Mouse (Mus musculus) gastrocnemius, postnatal 14 days (tissue): ENCODE results near the gene Adcy5. TPM values are rescaled to one million over a fixed set of nuclear protein-coding genes. Genes with fewer than 3 reads are reported as not detected.
A peak's percentile ranks its signal among the peaks of the same experiment; 100 is the strongest.

ENCODE experiments used
- DNase-seq: peaks from one replicate; pipeline ENCODE4 v3.0.0; 2021; ENCODE audit warnings: mixed read lengths
- intact Hi-C: fragments of 180-260 bp; cut with DNase I; formaldehyde crosslinking; loops from one replicate; pipeline ENCODE4 v1.15.1; 2025; ENCODE audit warnings: low total_unique reads
- long read RNA-seq, 2 experiments: library from polyadenylated mRNA; stranded (forward); transcript quantifications; one replicate each; pipeline ENCODE4 v2.0.0; 2021
- total RNA-seq, 2 experiments: library from RNA; stranded (reverse); gene quantifications; 2 replicates each; pipeline ENCODE4 v1.2.3; 2021

Gene Adcy5
- 1 to 10 TPM; 2.1 to 2.4 TPM for total RNA-seq
- long read RNA-seq, experiment 1, full-length matches to known transcripts = 1 of 3 reads
- long read RNA-seq, experiment 1, partial matches to known transcripts = 1 of 3 reads
- long read RNA-seq, experiment 1, other reads (novel, unspliced or antisense) = 1 of 3 reads
- long read RNA-seq, experiment 2, full-length matches to known transcripts = 3 of 3 reads
- long read RNA-seq, experiment 2, partial matches to known transcripts = 0 of 3 reads
- long read RNA-seq, experiment 2, other reads (novel, unspliced or antisense) = 0 of 3 reads

- DNase-seq = peak; percentile 32
- intact Hi-C loops = loop anchor here (5.0 kb wide), 1 partner anchor 43 kb away; no protein-coding TSS in a partner anchor
Measured at GRCm38 (mm10) chr16:35154641-35155390, at the start of gene Adcy5. Adcy5 (plus strand) TSS chr16:35154877.

GRCm38 (mm10) chr16:35107985-35108384, 46.7 kb upstream of the Adcy5 start:
- DNase-seq = no peak
- intact Hi-C loops = no loop called here

- no peak for DNase-seq
- intact Hi-C loops = no loop called here
Measured at GRCm38 (mm10) chr16:35109156-35109555, 45.5 kb upstream of the Adcy5 start.

- intact Hi-C loops = loop anchor here (2.0 to 5.0 kb wide), 2 partner anchors 48 to 161 kb away; no protein-coding TSS in a partner anchor
- DNase-seq = no peak
Measured at GRCm38 (mm10) chr16:35109656-35110291, 44.9 kb upstream of the Adcy5 start.

GRCm38 (mm10) chr16:35110410-35111142, 44.1 kb upstream of the Adcy5 start:
- DNase-seq = peak; percentile 83
- intact Hi-C loops = loop anchor here (2.0 to 5.0 kb wide), 2 partner anchors 47 to 160 kb away; no protein-coding TSS in a partner anchor

GRCm38 (mm10) chr16:35111143-35111620, 43.5 kb upstream of the Adcy5 start:
- intact Hi-C loops = loop anchor here (2.0 to 5.0 kb wide), 2 partner anchors 46 to 160 kb away; no protein-coding TSS in a partner anchor
- no peak for DNase-seq

GRCm38 (mm10) chr16:35113496-35113895, 41.2 kb upstream of the Adcy5 start:
- DNase-seq = no peak

GRCm38 (mm10) chr16:35116328-35116956, 38.2 kb upstream of the Adcy5 start:
- no peak for DNase-seq
- intact Hi-C loops = no loop called here

More at GRCm38 (mm10) chr16:35113496-35113895, 41.2 kb upstream of the Adcy5 start:
- intact Hi-C loops = loop anchor here (5.0 kb wide), 1 partner anchor 44 kb away; no protein-coding TSS in a partner anchor

- intact Hi-C loops = no loop called here
- no peak for DNase-seq
Measured at GRCm38 (mm10) chr16:35117436-35117835, 37.2 kb upstream of the Adcy5 start.

- no peak for DNase-seq
- intact Hi-C loops = no loop called here
Measured at GRCm38 (mm10) chr16:35120603-35121002, 34.1 kb upstream of the Adcy5 start.

- DNase-seq = no peak
- intact Hi-C loops = no loop called here
Measured at GRCm38 (mm10) chr16:35127270-35127669, 27.4 kb upstream of the Adcy5 start.

GRCm38 (mm10) chr16:35130172-35130571, 24.5 kb upstream of the Adcy5 start:
- intact Hi-C loops = no loop called here
- no peak for DNase-seq

- intact Hi-C loops = no loop called here
- DNase-seq = no peak
Measured at GRCm38 (mm10) chr16:35139416-35139815, 15.3 kb upstream of the Adcy5 start.

- intact Hi-C loops = no loop called here
- no peak for DNase-seq
Measured at GRCm38 (mm10) chr16:35139873-35140619, 14.6 kb upstream of the Adcy5 start.

- no peak for DNase-seq
- intact Hi-C loops = no loop called here
Measured at GRCm38 (mm10) chr16:35140620-35140975, 14.1 kb upstream of the Adcy5 start.

GRCm38 (mm10) chr16:35141839-35142238, 12.8 kb upstream of the Adcy5 start:
- intact Hi-C loops = no loop called here
- no peak for DNase-seq

GRCm38 (mm10) chr16:35146153-35146552, 8.5 kb upstream of the Adcy5 start:
- no peak for DNase-seq
- intact Hi-C loops = no loop called here

- intact Hi-C loops = no loop called here
- DNase-seq = no peak
Measured at GRCm38 (mm10) chr16:35153146-35153755, 1.4 kb upstream of the Adcy5 start.
